Mouse (Mus musculus) cerebellum, adult 2 months (tissue): ENCODE results near the gene Notch2.

Experiments
- CTCF ChIP-seq: fragments of 200-500 bp; IDR thresholded peaks from 2 replicates; pipeline ENCODE4 v1.5.1; 2011; ENCODE audit warnings: low read depth, mild to moderate bottlenecking, control low read depth, low read length, moderate library complexity, borderline replicate concordance; ENCODE audit not compliant: insufficient read depth
- POLR2A ChIP-seq: fragments of 200-500 bp; IDR thresholded peaks from 2 replicates; pipeline ENCODE4 v1.6.1; 2011; ENCODE audit warnings: low read length, control low read depth, borderline replicate concordance; ENCODE audit not compliant: insufficient read depth

- TF ChIP-seq POLR2A: no peak
- no peak for TF ChIP-seq CTCF
These were observed 48.5 kb downstream of the Notch2 start for GRCm38 (mm10) chr3:98061661-98062330.
